Mouse (Mus musculus) megakaryocyte, embryonic 14.5 days (primary cell): ENCODE data around the gene Eaf2.

Source experiments
- FLI1 ChIP-seq: IDR thresholded peaks from 2 replicates; pipeline ENCODE4 v1.6.1; 2012; ENCODE audit warnings: low read length, inconsistent platforms, mixed read lengths
- GATA1 ChIP-seq: IDR thresholded peaks from 3 replicates; pipeline ENCODE4 v1.6.1; 2012; ENCODE audit warnings: mixed read lengths, low read length, inconsistent platforms, borderline replicate concordance

DNA sequence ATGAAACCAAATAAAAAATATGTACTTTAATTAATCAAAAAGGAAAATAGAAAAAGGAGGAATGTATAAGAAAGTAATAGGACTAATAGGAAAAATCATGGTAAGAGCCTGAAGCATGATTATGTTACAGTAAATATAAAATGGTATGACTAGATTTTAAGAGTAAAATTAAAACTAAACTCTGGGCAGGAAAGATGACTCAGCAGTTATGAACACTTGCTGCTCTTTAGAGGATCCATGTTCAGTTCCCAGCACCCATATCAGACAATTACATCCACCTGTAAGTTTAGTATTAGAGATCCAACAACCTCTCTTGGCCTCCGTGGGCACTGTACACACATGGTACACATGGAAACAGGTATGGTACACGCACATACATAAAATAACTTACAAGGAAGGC is 5.4 kb downstream of the Eaf2 start:
- TF ChIP-seq GATA1 (no peak), FLI1 (no peak)
